Mouse (Mus musculus): ENCODE results near the gene Mapk12.
A peak's percentile ranks its signal among the peaks of the same experiment; 100 is the strongest.

The Mapk12 gene

DNA sequence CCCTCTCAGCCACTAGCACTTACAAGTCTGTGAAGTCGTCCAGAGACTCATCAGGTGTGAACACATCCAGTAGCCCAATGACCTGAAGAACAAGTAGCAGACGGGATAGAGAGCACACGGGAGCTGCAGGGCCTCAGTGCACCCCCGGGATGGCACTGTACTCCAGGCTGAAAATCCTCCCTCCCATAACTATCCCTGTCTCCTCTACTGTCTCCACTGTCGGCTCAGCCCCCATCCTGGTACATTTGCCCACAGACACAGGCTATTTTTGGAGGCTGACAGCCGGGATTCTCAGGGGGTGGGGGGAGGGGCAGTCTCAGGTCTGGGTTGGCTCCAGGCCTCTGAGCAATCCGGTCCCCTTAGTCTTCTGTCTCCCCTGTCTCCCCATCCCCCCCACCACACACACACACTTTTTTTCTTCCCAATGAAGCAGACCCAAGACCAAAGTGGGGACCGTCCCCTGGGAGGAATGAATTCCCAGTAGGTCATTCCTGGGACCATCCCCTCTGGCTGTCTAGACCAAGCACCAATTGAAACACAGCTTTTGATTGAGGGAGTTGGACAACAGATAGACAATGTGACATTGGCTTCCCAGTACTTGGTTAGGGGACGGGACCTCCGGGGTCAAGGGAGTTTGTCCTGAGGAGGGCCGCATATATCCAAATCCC lies 3.0 kb downstream of the Mapk12 start:
- peak; percentile 33 to 58 for DNase-seq

DNA sequence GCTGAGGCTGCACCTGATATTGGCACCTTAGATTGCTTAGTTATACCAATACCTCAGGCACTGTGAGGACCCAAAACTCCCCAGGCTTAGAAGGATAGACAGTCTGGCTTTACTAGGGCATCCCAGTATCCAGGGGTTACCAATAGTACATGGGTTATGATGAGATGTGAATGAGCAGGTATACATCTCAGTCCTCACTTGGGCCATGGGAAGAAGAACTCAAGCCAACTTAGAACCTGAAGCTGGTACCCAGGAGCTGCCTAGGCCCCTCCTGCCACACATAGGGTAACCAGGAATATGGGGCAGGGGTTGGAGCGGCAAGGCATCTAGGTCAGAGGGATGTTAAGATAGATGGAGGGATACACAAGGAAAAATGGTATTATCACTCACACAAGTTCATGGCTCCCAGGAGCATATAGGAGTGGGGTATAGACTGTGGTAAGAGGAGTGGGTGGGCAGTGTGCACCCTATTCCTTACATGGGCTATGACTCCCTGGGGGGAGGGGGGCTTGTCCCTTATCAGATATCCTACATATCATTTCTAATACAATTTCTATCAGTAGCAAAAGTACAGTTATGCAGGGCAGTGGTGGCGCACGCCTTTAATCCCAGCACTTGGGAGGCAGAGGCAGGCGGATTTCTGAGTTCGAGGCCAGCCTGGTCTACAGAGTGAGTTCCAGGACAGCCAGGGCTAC lies 3.9 kb downstream of the Mapk12 start:
- peak in 1 of 2 experiments; percentile 21 for DNase-seq

GRCm38 (mm10) chr15:89131316-89131715 lies 9.2 kb downstream of the Mapk12 start:
- DNase-seq, result no peak

GRCm38 (mm10) chr15:89130245-89130644 lies 10.3 kb downstream of the Mapk12 start:
- DNase-seq, result no peak

DNA sequence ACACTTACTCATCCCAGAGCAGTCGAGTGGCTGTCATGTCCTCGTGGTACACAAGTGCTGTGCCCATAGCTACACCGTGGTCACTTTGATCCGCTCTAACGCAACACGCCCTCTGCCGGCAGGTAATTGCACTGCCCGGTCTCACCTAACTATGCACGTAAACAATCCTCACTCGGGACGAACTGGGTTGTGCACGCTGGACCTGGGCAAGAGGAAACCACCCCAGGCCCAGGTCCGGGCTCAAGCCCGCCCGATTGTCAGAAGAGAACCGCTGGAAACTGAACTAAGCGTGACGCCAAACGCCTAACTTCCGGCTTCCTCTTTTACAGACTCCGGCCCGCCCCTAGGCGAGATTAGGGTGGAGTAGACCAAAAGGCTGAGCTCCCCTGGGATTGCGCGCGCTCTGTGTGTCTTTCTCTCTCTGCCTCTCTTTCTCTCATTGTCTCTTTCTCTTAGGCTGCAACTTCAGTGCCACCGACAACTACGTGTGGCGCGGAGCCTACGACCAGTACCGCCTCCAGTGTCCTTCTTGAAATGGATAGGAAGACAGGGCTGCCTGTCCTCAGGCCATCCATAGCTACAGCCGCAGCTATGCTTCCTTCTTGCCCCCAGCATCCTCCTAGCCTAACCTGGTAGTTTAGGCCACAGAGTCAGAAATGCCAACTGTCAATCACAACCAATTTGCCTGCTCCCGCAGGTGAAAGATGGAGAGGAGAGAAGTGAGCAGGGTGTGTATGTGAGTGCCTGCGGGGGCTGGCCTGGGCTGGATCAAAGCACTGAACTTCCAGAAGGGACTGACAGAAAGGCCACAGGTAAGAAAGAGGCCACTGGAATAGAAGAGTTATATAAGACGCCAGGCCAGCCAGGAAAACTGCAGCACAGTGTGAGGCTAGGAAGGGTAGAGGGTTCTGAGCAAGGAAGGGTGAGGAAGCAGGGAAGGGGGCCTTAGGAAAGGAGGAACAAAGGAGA lies 11.8 kb downstream of the Mapk12 start, which contains the start of gene Hdac10:
Hdac10 (minus strand) TSS at position 319 of the 969 bp plus-strand sequence.
- peak; percentile 95 to 97 for DNase-seq

DNA sequence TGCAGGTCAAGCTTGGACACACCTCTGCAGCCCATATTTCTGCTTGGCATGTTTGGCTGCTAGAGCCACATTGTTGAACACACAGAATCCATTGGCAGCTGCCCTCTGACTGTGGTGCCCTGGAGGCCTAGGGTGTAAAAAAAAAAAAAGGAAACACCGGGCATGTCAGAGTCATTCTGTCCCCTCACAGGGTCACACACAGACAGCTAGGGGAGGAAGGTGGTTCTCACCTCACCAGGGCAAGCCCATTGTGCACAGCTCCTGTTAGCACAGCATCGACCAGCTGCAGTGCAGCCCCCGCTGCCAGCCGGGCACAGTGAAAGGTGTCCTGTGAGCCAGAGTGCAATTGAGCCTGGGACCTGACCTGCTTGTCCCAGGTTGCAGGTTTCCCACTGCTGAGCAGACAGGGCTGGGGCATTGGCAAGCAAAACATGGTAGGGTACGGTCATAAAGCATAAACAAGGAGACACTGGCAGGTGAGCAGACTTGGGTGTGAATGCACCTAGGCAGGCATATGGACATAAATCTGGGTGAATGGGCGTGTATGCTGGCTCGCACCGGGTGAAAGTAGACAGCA lies 13.1 kb downstream of the Mapk12 start:
- no peak for DNase-seq

DNA sequence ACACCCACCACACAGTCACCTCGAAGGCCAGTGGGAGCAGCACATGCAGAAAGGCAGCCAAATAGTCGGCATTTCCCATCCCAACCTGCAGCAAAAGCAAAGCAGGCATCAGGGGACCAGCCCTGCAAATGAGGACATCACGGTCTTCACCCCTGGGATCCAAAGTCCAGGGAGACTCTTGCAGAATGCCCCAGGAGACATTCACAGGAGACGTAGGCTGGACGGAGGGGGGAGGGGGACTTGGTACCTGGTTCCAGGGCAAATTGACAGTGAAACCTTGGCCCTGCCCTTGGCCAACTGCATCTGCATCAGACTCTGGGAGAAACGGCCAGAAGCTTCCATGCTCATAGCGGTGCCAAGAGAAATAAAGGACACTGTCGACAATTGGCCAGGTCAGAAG lies 13.9 kb downstream of the Mapk12 start:
- no peak for DNase-seq

GRCm38 (mm10) chr15:89125351-89125750 lies 15.2 kb downstream of the Mapk12 start:
- DNase-seq, result no peak

- DNase-seq, result no peak
These were observed 16.2 kb downstream of the Mapk12 start for GRCm38 (mm10) chr15:89124312-89124711.

- DNase-seq, result peak; percentile 76 to 83
These were observed 16.9 kb downstream of the Mapk12 start for GRCm38 (mm10) chr15:89123595-89123994.

DNA sequence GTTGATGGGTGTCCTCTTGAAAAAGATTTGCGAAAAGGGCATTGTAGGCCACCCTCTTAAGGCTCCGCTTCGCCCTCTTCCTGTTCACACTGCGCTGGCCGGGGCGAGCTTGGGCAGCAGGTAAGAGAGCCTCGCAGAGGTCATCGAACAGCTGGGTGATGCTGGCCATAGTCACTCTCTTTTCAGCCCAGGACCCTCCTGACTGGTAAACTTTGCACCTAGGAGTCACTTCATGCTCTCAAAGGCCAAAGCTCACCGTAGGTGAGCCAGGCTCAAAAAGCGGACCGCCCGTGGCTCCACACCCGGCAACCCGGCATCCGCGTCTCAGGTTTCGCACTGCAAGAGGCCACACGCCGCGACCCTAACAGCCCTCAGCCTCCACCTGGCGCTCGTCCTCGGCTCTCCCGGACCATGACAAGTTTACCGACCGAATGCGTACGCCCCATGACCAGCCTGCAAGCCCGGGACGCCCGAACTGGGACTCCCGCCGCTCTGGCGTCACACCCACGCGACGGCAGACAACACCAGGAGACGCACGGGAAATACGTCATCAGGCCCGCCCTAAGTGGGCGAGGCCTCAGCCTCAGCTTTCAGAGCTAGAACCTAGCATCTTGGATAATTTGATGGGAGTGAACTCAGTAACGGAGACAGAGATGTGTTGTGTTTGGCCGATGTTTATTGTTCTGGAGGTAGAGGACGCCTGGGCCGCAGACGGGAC lies 17.7 kb downstream of the Mapk12 start, which contains the start of gene Tubgcp6:
Tubgcp6 (minus strand) TSS at position 464 of the 718 bp plus-strand sequence.
- DNase-seq, result peak; percentile 96 to 98

DNA sequence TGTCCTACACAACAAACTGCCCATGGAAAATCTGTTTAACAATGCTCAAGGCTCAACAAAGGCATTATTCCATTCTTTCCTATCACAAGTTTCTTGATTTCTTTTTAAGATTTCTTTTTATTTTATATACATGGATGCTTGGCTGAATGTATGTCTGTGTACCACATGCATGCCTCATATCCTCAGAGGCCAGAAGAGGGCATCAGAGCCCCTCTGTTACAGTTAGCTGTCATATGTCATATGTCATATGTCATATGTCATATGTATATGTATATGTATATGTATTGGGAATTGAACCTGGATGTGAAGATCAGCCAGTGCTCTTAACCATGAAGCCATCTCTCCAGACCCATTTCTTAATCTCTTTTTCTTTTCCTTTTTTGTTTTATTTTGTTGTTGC lies 22.5 kb downstream of the Mapk12 start:
- no peak for DNase-seq

DNA sequence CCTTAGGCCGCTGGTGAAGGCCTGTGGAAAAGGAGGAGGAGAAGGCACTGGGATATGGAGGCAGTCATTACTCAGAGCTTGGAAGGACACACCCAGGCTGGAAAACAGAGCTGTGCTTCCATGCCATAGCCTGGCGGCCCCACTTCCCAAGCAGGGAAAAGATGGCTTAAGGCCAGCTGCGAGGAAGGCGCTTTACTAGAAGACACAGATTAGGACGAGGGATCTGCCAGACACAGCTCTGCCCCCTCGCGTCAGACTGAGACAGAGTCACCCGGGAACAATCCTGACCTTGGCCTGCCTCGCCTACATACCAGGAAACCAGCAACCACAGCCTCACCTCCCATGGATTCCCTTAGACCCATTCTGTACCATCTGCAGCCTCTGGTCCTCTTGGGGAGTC lies 30.4 kb downstream of the Mapk12 start:
- DNase-seq, result peak; percentile 64 to 73

DNA sequence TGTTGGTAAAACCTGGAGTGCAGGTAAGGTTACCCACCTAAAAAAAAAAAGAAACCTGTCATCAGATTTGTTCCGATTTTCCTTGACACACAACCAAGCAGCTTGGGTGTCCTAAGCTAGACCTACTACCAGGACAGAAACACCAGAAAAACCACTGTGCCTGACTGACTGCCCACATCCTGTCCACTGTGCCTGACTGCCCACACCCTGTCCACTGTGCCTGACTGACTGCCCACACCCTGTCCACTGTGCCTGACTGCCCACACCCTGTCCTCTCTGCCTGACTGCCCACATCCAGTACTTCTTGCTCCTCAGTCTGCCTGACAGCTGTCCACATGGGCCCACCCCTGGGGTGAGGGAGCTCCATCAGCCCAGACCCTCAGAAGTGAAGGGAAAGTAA lies 33.5 kb downstream of the Mapk12 start:
- no peak for DNase-seq

- peak; percentile 73 to 75 for DNase-seq
These were observed 34.4 kb downstream of the Mapk12 start for GRCm38 (mm10) chr15:89106073-89106472.

DNA sequence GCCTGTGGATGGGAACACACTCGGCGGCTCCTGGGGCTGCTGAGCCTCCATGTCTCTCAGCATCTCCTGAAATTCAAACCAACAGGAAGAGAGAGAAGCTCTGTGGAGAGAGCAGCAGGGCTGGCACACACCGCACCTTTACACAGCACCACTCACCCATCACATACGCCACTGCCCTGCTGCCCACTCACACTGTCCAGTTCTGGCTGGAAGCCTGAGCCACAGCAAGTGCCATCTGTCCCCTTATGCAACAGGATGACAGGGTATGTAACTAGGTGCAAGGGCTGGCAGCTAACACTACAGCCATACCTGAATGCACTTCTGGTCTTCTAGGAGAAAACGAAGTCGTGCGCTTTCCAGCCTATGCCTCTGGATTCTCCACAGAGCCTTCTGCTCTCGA lies 36.1 kb downstream of the Mapk12 start:
- peak; percentile 94 to 95 for DNase-seq

DNA sequence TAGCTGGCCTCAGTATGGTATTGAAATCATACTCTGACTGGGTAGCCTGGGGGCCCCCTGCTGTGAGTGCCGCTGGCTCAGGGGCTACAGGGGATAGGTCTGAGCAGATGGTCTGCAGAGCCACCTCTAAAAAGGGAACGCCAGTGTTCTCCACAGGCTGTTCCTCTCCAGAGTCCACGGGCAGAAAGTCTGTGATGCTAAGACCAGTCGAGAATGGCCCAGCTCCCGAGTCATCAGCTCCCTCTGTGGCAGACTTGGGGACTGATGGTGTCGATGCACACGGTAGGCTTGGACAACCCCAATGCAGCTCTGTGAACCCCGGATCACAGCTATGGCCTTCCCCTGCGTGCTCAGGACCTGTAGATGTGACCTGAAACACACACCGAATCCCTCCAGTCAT lies 36.6 kb downstream of the Mapk12 start:
- DNase-seq, result peak; percentile 71 to 72

DNA sequence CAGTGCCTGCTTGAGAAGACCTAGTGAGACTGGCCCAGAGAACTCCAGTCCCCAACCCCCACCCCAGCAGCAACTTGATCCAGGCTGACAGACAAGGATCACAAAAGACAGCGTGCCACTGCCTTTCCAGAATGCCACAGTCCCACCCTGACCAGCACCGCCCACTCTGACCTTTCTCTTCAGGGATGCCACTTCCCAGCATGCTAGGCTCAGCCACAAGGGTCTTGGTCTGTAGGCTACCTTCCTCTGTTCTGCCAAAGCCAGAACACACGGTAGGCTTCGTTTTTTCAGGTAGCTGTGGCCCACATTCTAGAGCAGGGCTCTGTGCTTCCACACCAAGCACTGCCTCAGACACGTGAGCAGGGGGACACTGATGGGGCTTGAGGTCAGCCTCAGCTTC lies 37.9 kb downstream of the Mapk12 start:
- no peak for DNase-seq

- no peak for DNase-seq
These were observed 39.7 kb downstream of the Mapk12 start for GRCm38 (mm10) chr15:89100823-89101222.

DNA sequence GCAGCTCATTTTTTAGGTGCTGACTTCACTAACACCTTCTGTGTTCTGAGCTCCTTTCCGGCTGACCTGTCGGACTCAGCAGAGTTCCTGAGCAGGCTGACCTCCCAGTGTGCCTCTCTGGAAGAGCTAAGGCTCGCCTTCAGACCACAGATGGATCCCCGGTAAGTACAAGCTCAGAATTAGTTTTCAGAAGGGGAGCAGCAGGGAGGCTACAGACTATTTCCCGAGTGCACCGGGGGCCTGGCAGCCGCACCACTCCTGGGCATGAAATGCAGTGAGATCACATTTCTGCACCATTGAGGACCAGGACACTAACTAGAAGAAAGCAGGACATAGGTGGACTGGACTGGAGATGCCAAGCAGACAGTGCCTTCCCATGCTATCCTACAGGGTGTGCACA lies 41.9 kb downstream of the Mapk12 start:
- DNase-seq, result peak; percentile 47 to 69

DNA sequence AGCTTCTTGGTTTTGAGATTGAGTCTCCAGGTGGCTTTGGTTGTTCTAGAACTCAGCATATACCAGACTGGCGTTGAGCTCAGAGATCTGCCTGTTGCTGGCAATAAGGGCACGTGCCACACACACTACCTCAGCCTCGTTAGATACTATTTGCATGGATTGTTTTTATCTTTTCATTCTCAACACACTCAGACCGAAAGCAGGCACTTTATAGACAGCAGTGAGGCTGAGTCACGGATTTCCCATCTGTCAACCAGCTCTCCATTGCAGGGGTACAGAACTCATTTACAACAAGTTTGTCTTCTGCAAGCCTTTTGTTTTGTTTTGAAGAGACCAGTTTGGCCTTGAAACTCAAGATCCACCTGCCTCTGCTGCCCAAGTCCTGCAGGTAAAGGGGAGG lies 43.1 kb downstream of the Mapk12 start:
- DNase-seq, result no peak

DNA sequence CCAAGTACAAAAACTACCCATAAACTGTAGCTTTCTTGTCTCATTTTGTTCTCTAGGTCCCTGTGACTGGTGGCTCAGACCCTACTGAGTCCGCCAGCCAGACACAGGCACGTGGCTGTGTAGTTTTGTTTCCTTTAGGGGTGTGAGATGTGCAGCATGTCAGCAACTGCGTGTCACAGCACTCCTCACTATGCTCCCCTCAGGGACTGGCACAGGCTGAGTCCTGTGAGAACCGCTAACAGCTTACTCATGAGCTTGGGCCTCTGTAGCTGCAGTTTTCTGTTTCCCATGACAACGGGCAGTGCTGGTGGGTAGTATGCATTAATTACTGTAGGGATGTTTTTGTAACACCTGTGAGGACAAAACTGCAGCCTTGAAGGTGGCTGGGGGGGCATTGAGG lies 48.3 kb downstream of the Mapk12 start:
- DNase-seq, result no peak

All from cerebellum, postnatal 14 days (tissue).